Mouse (Mus musculus) layer of hippocampus, adult 9-10 months (tissue): ENCODE results near the gene A230072I06Rik.

ENCODE experiments used
- DNase-seq: peaks from one replicate; pipeline ENCODE4 v3.0.0; 2022; ENCODE audit warnings: low spot score

Gene A230072I06Rik

GRCm38 (mm10) chr8:12323238-12323637, 44.6 kb downstream of the A230072I06Rik start:
- no peak for DNase-seq

GRCm38 (mm10) chr8:12324561-12324960, 45.9 kb downstream of the A230072I06Rik start:
- DNase-seq = no peak

- no peak for DNase-seq
Measured at GRCm38 (mm10) chr8:12324991-12325601, 46.5 kb downstream of the A230072I06Rik start.

- no peak for DNase-seq
Measured at GRCm38 (mm10) chr8:12327187-12327586, 48.6 kb downstream of the A230072I06Rik start.

GRCm38 (mm10) chr8:12327707-12328471, 49.3 kb downstream of the A230072I06Rik start:
- no peak for DNase-seq

GRCm38 (mm10) chr8:12328476-12328875, 49.9 kb downstream of the A230072I06Rik start:
- no peak for DNase-seq

- DNase-seq = no peak
Measured at GRCm38 (mm10) chr8:12330066-12330465, 51.4 kb downstream of the A230072I06Rik start.
